Mouse (Mus musculus) forebrain, embryonic 16.5 days (tissue): Measurements from ENCODE around the gene Pla2g6. TPM values are rescaled to one million over a fixed set of nuclear protein-coding genes. Genes with fewer than 3 reads are reported as not detected.
A peak's percentile ranks its signal among the peaks of the same experiment; 100 is the strongest.

ENCODE experiments used
- ATAC-seq: fragments of 200-750 bp; cut with Nextera tagmentation; 2 replicates; pipeline ENCODE4 v1.8.0; 2017; ENCODE audit warnings: mild to moderate bottlenecking, moderate library complexity
- H3K27ac ChIP-seq: fragments of 300-500 bp; sonication (generic); 2 replicates; pipeline ENCODE4 v1.5.1; 2014; ENCODE audit warnings: low read length, control low read depth
- H3K27me3 ChIP-seq: fragments of 300-500 bp; sonication (generic); replicated peaks from 2 replicates; pipeline ENCODE4 v1.6.1; 2014; ENCODE audit warnings: low read length; ENCODE audit not compliant: control insufficient read depth, insufficient read depth
- H3K36me3 ChIP-seq: fragments of 300-500 bp; sonication (generic); 2 replicates; pipeline ENCODE4 v1.6.1; 2014; ENCODE audit not compliant: control insufficient read depth, insufficient read depth
- H3K4me1 ChIP-seq: fragments of 300-500 bp; sonication (generic); replicated peaks from 2 replicates; pipeline ENCODE4 v1.6.1; 2014; ENCODE audit warnings: low read length; ENCODE audit not compliant: control insufficient read depth, insufficient read depth
- H3K4me2 ChIP-seq: fragments of 300-500 bp; sonication (generic); 2 replicates; pipeline ENCODE4 v1.6.1; 2014; ENCODE audit warnings: mild to moderate bottlenecking, low read length, control low read depth
- H3K4me3 ChIP-seq: fragments of 300-500 bp; sonication (generic); replicated peaks from 2 replicates; pipeline ENCODE4 v1.5.1; 2014; ENCODE audit warnings: mild to moderate bottlenecking, low read length, control low read depth
- H3K9ac ChIP-seq: fragments of 300-500 bp; sonication (generic); replicated peaks from 2 replicates; pipeline ENCODE4 v1.6.1; 2014; ENCODE audit warnings: low read depth, low read length, control low read depth
- H3K9me3 ChIP-seq: fragments of 300-500 bp; sonication (generic); 2 replicates; pipeline ENCODE4 v1.6.1; 2016; ENCODE audit warnings: low read length; ENCODE audit not compliant: control insufficient read depth
- WGBS: fragments of 180-500 bp; shearing (Covaris S2); extraction: QIAGEN DNeasy Blood & Tissue Kit; methylation state at CpG from one replicate; pipeline ENCODE4 v1.1.7; 2014; 5-methylcytosine and 5-hydroxymethylcytosine counted together
- polyA plus RNA-seq: library from polyadenylated mRNA; unstranded; fragments of >200 nt; fragmentation: Nextera tagmentation; extraction: Ambion mirVana; gene quantifications from 2 replicates; pipeline ENCODE4 v1.2.1, GENCODE M21; 2015

Pla2g6 gene
- polyA plus RNA-seq, 1 experiment from 2014 or later, result 31.0 TPM

DNA sequence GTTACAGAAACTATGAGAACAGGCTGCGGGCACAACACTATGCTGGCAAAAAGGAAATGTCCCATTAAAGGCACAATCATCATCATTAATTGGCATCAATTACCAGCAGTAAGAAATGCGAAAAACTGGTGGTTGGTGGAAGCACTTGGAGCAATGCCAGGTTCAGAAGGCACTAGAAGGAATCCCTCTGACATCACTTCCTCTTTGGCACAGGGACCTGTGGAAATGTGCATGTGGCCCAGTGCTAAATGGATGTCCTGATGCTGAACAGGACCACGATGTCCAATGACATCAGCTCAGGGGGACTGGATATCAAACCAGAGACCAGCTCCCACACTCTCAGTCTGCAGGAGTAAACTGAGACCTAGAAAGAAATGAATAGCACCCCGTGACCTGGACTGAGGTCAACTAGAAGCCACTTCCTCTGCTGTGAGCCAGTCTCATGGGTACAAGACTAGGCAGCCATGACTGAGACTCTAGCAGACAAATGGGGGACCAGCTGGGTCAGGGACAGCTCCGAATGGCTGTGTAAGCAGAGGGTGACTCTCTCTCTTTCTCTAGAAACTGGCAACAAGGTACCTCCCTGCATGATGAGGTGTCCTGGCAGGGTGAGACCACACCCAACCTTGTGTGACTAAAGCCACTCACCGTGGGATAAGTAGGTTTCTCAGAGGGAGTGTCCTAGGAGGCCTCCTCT lies 14.6 kb upstream of the Pla2g6 start:
- ATAC-seq, result no peak
- no peak overlapping the region for H3K4me2 ChIP-seq
- 70% methylated on average over 6 of the region's 6 CpGs for WGBS

DNA sequence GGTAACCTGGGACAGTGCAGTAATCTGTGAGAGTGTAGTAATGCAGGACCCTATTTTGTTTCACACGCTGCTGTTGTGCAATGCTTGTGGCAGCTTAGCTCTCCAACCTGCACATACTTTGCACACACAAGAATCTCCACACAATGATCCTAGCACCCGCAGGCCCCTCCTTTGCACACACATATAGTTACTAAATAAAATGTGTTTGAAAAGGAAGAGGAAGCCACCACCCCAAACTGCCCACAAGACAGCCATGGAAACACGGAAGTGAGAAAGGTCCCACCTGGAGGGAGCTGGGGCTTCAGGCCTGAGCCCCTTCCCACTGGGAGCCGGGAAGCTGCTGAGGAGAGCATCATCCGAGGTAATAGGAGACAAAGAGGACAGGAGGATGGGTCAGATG lies 10.8 kb upstream of the Pla2g6 start:
- H3K36me3 ChIP-seq, result no peaks in the 10 kb centered on the region
- no peak overlapping the region for H3K4me2 ChIP-seq
- no peaks in the 10 kb centered on the region for H3K27me3 ChIP-seq
- ATAC-seq, result no peak
- no peak overlapping the region for H3K27ac ChIP-seq
- H3K4me1 ChIP-seq, result 0 out of 2 replicates have a peak, but pooled peaks cover 2% of the 10 kb centered on the region
- 83% methylated on average over 5 of the region's 5 CpGs for WGBS
- H3K9ac ChIP-seq, result no peak overlapping the region
- no peak overlapping the region for H3K4me3 ChIP-seq
- no peaks in the 10 kb centered on the region for H3K9me3 ChIP-seq

More for the DNA sequence above, 14.6 kb upstream of the Pla2g6 start:
- Histone ChIP-seq H3K27me3 (no peaks in the 10 kb centered on the region), H3K4me1 (peaks cover 2% of the 10 kb centered on the region; the same call in 1 of the 2 replicates), H3K9ac (no peak overlapping the region), H3K36me3 (no peaks in the 10 kb centered on the region), H3K9me3 (no peaks in the 10 kb centered on the region), H3K27ac (no peak overlapping the region), H3K4me3 (no peak overlapping the region)

- no peak overlapping the region for H3K4me3 ChIP-seq
- H3K27ac ChIP-seq, result no peak overlapping the region
- ATAC-seq, result no peak
- H3K4me1 ChIP-seq, result no peaks in the 10 kb centered on the region
- no peak overlapping the region for H3K9ac ChIP-seq
- H3K9me3 ChIP-seq, result no peaks in the 10 kb centered on the region
- no peaks in the 10 kb centered on the region for H3K36me3 ChIP-seq
- 58% methylated on average over 7 of the region's 7 CpGs for WGBS
- no peak overlapping the region for H3K4me2 ChIP-seq
- no peaks in the 10 kb centered on the region for H3K27me3 ChIP-seq
Measured at GRCm38 (mm10) chr15:79335061-79335655, 7.0 kb upstream of the Pla2g6 start.

DNA sequence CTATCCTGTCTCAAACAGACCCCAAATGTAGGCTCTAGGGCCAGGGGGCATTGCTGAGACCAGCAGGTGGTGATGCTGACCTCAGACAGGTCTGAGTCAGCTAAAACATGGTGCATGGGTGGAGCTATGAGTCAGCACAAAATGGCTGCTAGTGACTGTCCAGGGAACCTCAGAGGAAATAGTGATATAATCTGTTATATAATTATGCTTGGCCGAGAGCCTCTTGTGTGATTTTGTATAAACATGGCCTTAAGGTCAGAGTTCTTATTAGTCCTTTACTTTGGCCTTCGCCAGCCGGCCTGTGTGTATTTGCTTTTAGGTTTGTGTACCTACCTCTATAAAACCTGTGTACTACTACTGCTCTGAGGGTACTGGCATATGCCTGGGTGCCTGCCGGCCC lies 5.2 kb upstream of the Pla2g6 start:
- no peaks in the 10 kb centered on the region for H3K27me3 ChIP-seq
- H3K4me2 ChIP-seq, result no peak overlapping the region
- no peaks in the 10 kb centered on the region for H3K9me3 ChIP-seq
- no peak overlapping the region for H3K4me3 ChIP-seq
- H3K27ac ChIP-seq, result no peak overlapping the region
- 76% methylated on average over 4 of the region's 4 CpGs for WGBS
- ATAC-seq, result no peak
- no peaks in the 10 kb centered on the region for H3K36me3 ChIP-seq
- no peaks in the 10 kb centered on the region for H3K4me1 ChIP-seq
- H3K9ac ChIP-seq, result no peak overlapping the region

- 87% methylated on average over 4 of the region's 4 CpGs for WGBS
- Histone ChIP-seq H3K9me3 (no peaks in the 10 kb centered on the region), H3K4me1 (peaks cover 8% of the 10 kb centered on the region)
Measured at GRCm38 (mm10) chr15:79330521-79330920, 2.3 kb upstream of the Pla2g6 start.

GRCm38 (mm10) chr15:79329979-79330363 lies 1.8 kb upstream of the Pla2g6 start:
- Histone ChIP-seq H3K27me3 (no peaks in the 10 kb centered on the region), H3K4me1 (peaks cover 8% of the 10 kb centered on the region), H3K9ac (no peak overlapping the region), H3K9me3 (no peaks in the 10 kb centered on the region), H3K4me3 (no peak overlapping the region), H3K4me2 (no peak overlapping the region), H3K27ac (no peak overlapping the region), H3K36me3 (no peaks in the 10 kb centered on the region)
- no peak for ATAC-seq
- 87% methylated on average over 6 of the region's 6 CpGs for WGBS

More at GRCm38 (mm10) chr15:79330521-79330920, 2.3 kb upstream of the Pla2g6 start:
- no peaks in the 10 kb centered on the region for H3K36me3 ChIP-seq
- H3K4me3 ChIP-seq, result no peak overlapping the region
- no peak overlapping the region for H3K4me2 ChIP-seq
- no peak overlapping the region for H3K27ac ChIP-seq
- H3K9ac ChIP-seq, result no peak overlapping the region
- no peak for ATAC-seq
- H3K27me3 ChIP-seq, result no peaks in the 10 kb centered on the region

GRCm38 (mm10) chr15:79329346-79329978 lies 1.3 kb upstream of the Pla2g6 start:
- H3K27me3 ChIP-seq, result no peaks in the 10 kb centered on the region
- no peaks in the 10 kb centered on the region for H3K36me3 ChIP-seq
- no peak overlapping the region for H3K9ac ChIP-seq
- H3K4me3 ChIP-seq, result no peak overlapping the region
- 95% methylated on average over 6 of the region's 6 CpGs for WGBS
- no peak for ATAC-seq
- H3K27ac ChIP-seq, result no peak overlapping the region
- no peak overlapping the region for H3K4me2 ChIP-seq
- no peaks in the 10 kb centered on the region for H3K9me3 ChIP-seq
- peaks cover 8% of the 10 kb centered on the region for H3K4me1 ChIP-seq

GRCm38 (mm10) chr15:79328939-79329275 lies 717 bp upstream of the Pla2g6 start:
- ATAC-seq, result no peak
- 97% methylated on average over 4 of the region's 4 CpGs for WGBS
- Histone ChIP-seq H3K36me3 (no peaks in the 10 kb centered on the region), H3K27ac (no peak overlapping the region), H3K9me3 (no peaks in the 10 kb centered on the region), H3K4me2 (no peak overlapping the region), H3K4me1 (peaks cover 8% of the 10 kb centered on the region), H3K27me3 (no peaks in the 10 kb centered on the region), H3K4me3 (no peak overlapping the region), H3K9ac (no peak overlapping the region)

DNA sequence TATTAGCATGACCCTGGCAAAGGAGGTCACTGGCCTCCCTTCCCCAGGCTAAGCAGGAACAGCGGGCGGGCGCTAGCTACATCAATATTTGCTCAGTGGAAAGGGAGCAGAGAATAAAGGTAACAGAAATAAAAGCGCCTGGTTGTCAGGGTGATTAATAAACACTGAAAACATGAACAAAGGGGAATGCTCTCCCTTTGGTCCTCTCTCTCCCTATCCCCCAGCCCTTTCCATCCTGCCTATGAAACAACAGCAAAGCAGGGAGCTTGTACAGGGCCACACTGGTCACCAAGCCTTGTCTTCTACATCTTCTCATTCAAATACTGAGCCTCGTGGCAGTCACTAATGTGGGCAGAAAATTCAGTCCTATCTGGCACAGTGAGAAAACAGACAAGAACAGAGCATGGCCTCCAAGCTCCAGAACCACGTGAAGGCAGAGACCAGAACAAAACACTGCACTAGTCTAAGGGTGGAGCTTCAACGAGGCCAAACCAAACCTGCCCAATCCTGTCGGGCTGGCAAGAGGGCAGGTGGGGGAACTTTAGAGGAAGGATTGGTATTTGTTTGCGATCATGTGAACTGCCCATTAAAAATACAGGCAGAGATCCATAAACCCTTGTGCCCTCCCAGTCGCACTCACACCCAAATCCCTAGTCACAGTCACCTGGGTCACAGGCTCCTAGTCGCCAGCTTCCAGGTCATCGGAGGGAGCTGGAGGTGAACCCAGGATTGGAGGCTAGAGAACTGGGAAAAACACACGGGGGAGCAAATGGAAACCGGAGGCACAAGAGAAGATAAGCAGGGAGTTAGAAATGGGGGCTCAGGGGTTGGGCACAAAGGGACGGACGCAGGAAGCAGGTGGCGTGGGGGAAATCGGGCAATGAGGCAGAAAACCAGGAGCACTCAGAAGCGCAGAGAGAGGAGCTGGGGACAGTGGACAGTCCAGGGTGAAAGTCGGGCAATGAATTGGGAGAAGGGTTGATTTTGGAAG lies 924 bp downstream of the Pla2g6 start:
- 7% methylated on average over 20 of the region's 20 CpGs for WGBS
- peaks cover 8% of the 10 kb centered on the region for H3K4me1 ChIP-seq
- H3K36me3 ChIP-seq, result no peaks in the 10 kb centered on the region
- peak overlapping the region; percentile 83 for H3K27ac ChIP-seq
- H3K4me2 ChIP-seq, result peak overlapping the region; percentile 59
- H3K9me3 ChIP-seq, result no peaks in the 10 kb centered on the region
- H3K27me3 ChIP-seq, result no peaks in the 10 kb centered on the region
- peak overlapping the region; percentile 62 for H3K9ac ChIP-seq
- peak; percentile 29; the same call in 1 of the 2 replicates for ATAC-seq
- peak overlapping the region; percentile 64 for H3K4me3 ChIP-seq
